In the genomic region with DNA sequence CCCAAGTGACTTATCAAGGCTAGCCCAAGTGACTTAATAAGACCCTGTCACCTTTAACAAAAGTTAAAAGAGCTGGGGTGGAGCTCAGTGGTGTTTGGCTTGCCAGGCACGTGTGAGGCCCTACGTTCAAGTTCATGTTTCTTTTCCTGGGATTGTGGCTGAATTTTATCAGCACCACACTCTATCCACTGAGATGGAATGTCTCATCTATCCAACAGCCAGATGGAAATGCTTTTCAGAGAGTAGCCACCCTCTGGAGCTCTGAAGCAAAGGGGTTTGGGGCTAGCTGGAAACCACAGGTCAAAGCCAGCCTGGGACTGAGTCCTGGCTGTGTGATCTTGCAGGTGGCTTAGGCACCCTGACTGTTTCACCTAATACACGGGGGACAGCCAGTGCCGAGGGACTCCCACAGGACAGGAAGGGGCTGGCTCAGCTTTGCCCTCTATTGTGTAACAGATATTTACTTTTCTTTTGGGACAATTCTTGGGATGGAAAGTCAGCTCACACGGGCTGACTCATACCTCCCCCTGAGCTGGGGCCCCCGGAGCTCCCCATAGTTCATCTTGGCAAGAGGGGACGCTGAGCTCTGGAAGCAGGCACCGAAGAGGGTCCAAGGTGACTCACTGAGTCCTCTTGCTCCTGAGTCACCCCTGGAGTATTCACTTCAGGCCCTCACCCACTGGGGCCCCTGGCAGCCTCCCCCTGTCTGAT, we compare ENCODE assay signal across 10 mouse cellular contexts. TPM values are rescaled to one million over a fixed set of nuclear protein-coding genes. Genes with fewer than 3 reads are reported as not detected.
DNase-seq lines count a peak whose midpoint lies in the region; ATAC-seq and TF ChIP-seq lines count a peak whose summit lies in the region.
"Had no signal": no experiment of that assay in that cellular context is flagged by ENCODE, and none has a peak within 500 bp of the region (broad histone marks: within the 10 kb centered on the region; RNA-seq: fewer than 3 reads in every experiment).

No protein-coding gene starts in this region.

- no peak overlapping the region for H3K4me2 ChIP-seq in intestine, embryonic 15.5 days (replicated peaks)
- H3K4me2 ChIP-seq in intestine, postnatal 0 days (replicated peaks; ENCODE audit: low read depth), result no peak overlapping the region
- H3K4me2 ChIP-seq in heart, embryonic 13.5 days, result no peak overlapping the region
- H3K4me2 ChIP-seq in hindbrain, embryonic 11.5 days (replicated peaks; ENCODE audit: low read depth, low read length), result no peak overlapping the region
- H3K4me2 ChIP-seq: forebrain, embryonic 12.5 days had no signal

- TF ChIP-seq CTCF in intestine, postnatal 0 days (IDR thresholded peaks at IDR 0.05; ENCODE audit: low read depth), result no peak

- H3K4me1 ChIP-seq in intestine, embryonic 15.5 days (replicated peaks), result peaks cover 38% of the 10 kb centered on the region
- H3K4me1 ChIP-seq in intestine, postnatal 0 days (replicated peaks; ENCODE audit: control insufficient read depth, insufficient read depth, low read length), result peaks cover 8% of the 10 kb centered on the region
- peaks cover 57% of the 10 kb centered on the region for H3K4me1 ChIP-seq in heart, embryonic 13.5 days
- no peaks in the 10 kb centered on the region for H3K4me1 ChIP-seq in hindbrain, embryonic 11.5 days (replicated peaks; ENCODE audit: control insufficient read depth, insufficient read depth, low read length)

- peak; percentile 90 for DNase-seq in NIH3T3 (ENCODE audit: low read depth)
- peak; percentile 63 for DNase-seq in lung, postnatal 36 days
- DNase-seq in hindbrain, embryonic 11.5 days (ENCODE audit: low spot score), result no peak
- no peak for DNase-seq in right cerebral cortex, adult 2 months (ENCODE audit: low spot score in 2 of 2)
- no peak for DNase-seq in cerebellum, adult 9-10 months

- peaks cover 24% of the 10 kb centered on the region for H3K27me3 ChIP-seq in intestine, embryonic 15.5 days (replicated peaks)
- H3K27me3 ChIP-seq in intestine, postnatal 0 days (replicated peaks; ENCODE audit: control insufficient read depth, insufficient read depth, low read length), result peaks cover 19% of the 10 kb centered on the region
- peaks cover 32% of the 10 kb centered on the region for H3K27me3 ChIP-seq in heart, embryonic 13.5 days (replicated peaks)
- H3K27me3 ChIP-seq in hindbrain, embryonic 11.5 days (ENCODE audit: control insufficient read depth, insufficient read depth, low read length), result peaks cover 35% of the 10 kb centered on the region

- H3K9ac ChIP-seq in intestine, embryonic 15.5 days, result no peak overlapping the region
- H3K9ac ChIP-seq in intestine, postnatal 0 days (ENCODE audit: low read depth, low read length), result no peak overlapping the region
- no peak overlapping the region for H3K9ac ChIP-seq in heart, embryonic 13.5 days
- no peak overlapping the region for H3K9ac ChIP-seq in hindbrain, embryonic 11.5 days (ENCODE audit: low read depth, low read length)
- H3K9ac ChIP-seq: forebrain, embryonic 12.5 days had no signal

- H3K36me3 ChIP-seq in intestine, embryonic 15.5 days, result no peaks in the 10 kb centered on the region
- no peaks in the 10 kb centered on the region for H3K36me3 ChIP-seq in intestine, postnatal 0 days (ENCODE audit: control insufficient read depth, insufficient read depth)
- no peaks in the 10 kb centered on the region for H3K36me3 ChIP-seq in heart, embryonic 13.5 days
- H3K36me3 ChIP-seq in hindbrain, embryonic 11.5 days (ENCODE audit: control insufficient read depth, insufficient read depth, low read length), result no peaks in the 10 kb centered on the region
- H3K36me3 ChIP-seq: forebrain, embryonic 12.5 days had no signal

- ATAC-seq in intestine, embryonic 15.5 days, result peak; percentile 4
- no peak for ATAC-seq in intestine, postnatal 0 days
- no peak for ATAC-seq in heart, embryonic 13.5 days (ENCODE audit: extremely low read depth, insufficient number of reproducible peaks, low FRiP score, low TSS enrichment)
- no peak for ATAC-seq in hindbrain, embryonic 11.5 days (ENCODE audit: low FRiP score)

- H3K9me3 ChIP-seq in intestine, embryonic 15.5 days, result no peaks in the 10 kb centered on the region
- H3K9me3 ChIP-seq in intestine, postnatal 0 days (ENCODE audit: control insufficient read depth), result no peaks in the 10 kb centered on the region
- no peaks in the 10 kb centered on the region for H3K9me3 ChIP-seq in heart, embryonic 13.5 days
- H3K9me3 ChIP-seq in hindbrain, embryonic 11.5 days (ENCODE audit: control insufficient read depth, low read length), result no peaks in the 10 kb centered on the region
- H3K9me3 ChIP-seq: forebrain, embryonic 12.5 days had no signal

- WGBS in intestine, embryonic 15.5 days, result 58% methylated on average over 8 of the region's 8 CpGs
- WGBS in intestine, postnatal 0 days, result 37% methylated on average over 8 of the region's 8 CpGs
- 48% methylated on average over 8 of the region's 8 CpGs for WGBS in heart, embryonic 13.5 days
- WGBS in hindbrain, embryonic 11.5 days, result 65% methylated on average over 8 of the region's 8 CpGs

- no peak overlapping the region for H3K4me3 ChIP-seq in intestine, embryonic 15.5 days (replicated peaks)
- no peak overlapping the region for H3K4me3 ChIP-seq in intestine, postnatal 0 days (ENCODE audit: low read depth, low read length)
- H3K4me3 ChIP-seq in heart, embryonic 13.5 days, result no peak overlapping the region
- H3K4me3 ChIP-seq in hindbrain, embryonic 11.5 days (ENCODE audit: low read depth, low read length), result no peak overlapping the region
- H3K4me3 ChIP-seq: forebrain, embryonic 12.5 days had no signal

- H3K27ac ChIP-seq in intestine, embryonic 15.5 days, result peak overlapping the region; percentile 60; the same call in 1 of the 2 replicates
- no peak overlapping the region for H3K27ac ChIP-seq in intestine, postnatal 0 days (ENCODE audit: low read depth, low read length)
- peak overlapping the region; percentile 53 for H3K27ac ChIP-seq in heart, embryonic 13.5 days (replicated peaks)
- no peak overlapping the region for H3K27ac ChIP-seq in hindbrain, embryonic 11.5 days (ENCODE audit: low read depth, low read length)
- H3K27ac ChIP-seq: forebrain, embryonic 12.5 days had no signal

RNA-seq across cellular contexts. Expression of a gene that starts 3.5 kb away (rescaled TPM):
- 4.4 and 4.7 TPM in 2 replicates for polyA plus RNA-seq in intestine, embryonic 15.5 days (2015; fragmentation: Nextera tagmentation; extraction: Ambion mirVana)
- 0.69 and 0.86 TPM in 2 replicates for polyA plus RNA-seq in intestine, postnatal 0 days (2015; fragmentation: Nextera tagmentation; extraction: Ambion mirVana)
- 1.2 and 1.4 TPM in 2 replicates for polyA plus RNA-seq in heart, embryonic 13.5 days (2015; fragmentation: Nextera tagmentation; extraction: Ambion mirVana)
- polyA plus RNA-seq in hindbrain, embryonic 11.5 days (2014; fragmentation: Nextera tagmentation; extraction: Ambion mirVana), result 0.81 and 1.2 TPM in 2 replicates

RNA-seq across cellular contexts. Expression of a gene that starts 11.2 kb away (rescaled TPM):
- 0.03 TPM in 1 of 2 replicates, not detected in the other for polyA plus RNA-seq in intestine, embryonic 15.5 days (2015; fragmentation: Nextera tagmentation; extraction: Ambion mirVana)
- not detected in 2 replicates for polyA plus RNA-seq in intestine, postnatal 0 days (2015; fragmentation: Nextera tagmentation; extraction: Ambion mirVana)
- polyA plus RNA-seq in heart, embryonic 13.5 days (2015; fragmentation: Nextera tagmentation; extraction: Ambion mirVana), result 0.04 and 0.08 TPM in 2 replicates
- 0.54 and 0.62 TPM in 2 replicates for polyA plus RNA-seq in hindbrain, embryonic 11.5 days (2014; fragmentation: Nextera tagmentation; extraction: Ambion mirVana)
- polyA plus RNA-seq: limb, embryonic 11.5 days had no signal

Comparison
In these comparisons a context has a peak if more than half of its experiments do, and no peak if none do; other contexts are left out.
1. H3K27ac ChIP-seq: peak in intestine, embryonic 15.5 days (single experiment) and heart, embryonic 13.5 days (single experiment); none in intestine, postnatal 0 days (single experiment) and hindbrain, embryonic 11.5 days (single experiment).
2. DNase-seq: peak in NIH3T3 (single experiment) and lung, postnatal 36 days (single experiment); none in hindbrain, embryonic 11.5 days (single experiment), right cerebral cortex, adult 2 months (0 of 2) and cerebellum, adult 9-10 months (single experiment).